Mouse (Mus musculus) bone marrow macrophage, adult 2 months (primary cell): ENCODE results near the gene Lsr. TPM values are rescaled to one million over a fixed set of nuclear protein-coding genes. Genes with fewer than 3 reads are reported as not detected.

Experiments
- H3K27ac ChIP-seq: 2 replicates; pipeline ENCODE4 v1.5.1; 2012; ENCODE audit warnings: low read depth, low read length; ENCODE audit not compliant: insufficient read depth
- H3K4me1 ChIP-seq: 2 replicates; pipeline ENCODE4 v1.6.1; 2012; ENCODE audit warnings: low read length; ENCODE audit not compliant: control insufficient read depth, insufficient read depth
- H3K4me3 ChIP-seq: 2 replicates; pipeline ENCODE4 v1.5.1; 2012; ENCODE audit warnings: mild to moderate bottlenecking, low read length, moderate library complexity; ENCODE audit not compliant: insufficient read depth
- CTCF ChIP-seq: IDR thresholded peaks from 2 replicates; pipeline ENCODE4 v1.5.1; 2012; ENCODE audit warnings: low read depth, mild to moderate bottlenecking, low read length, moderate library complexity
- POLR2A ChIP-seq: IDR thresholded peaks from 2 replicates; pipeline ENCODE4 v1.6.1; 2012; ENCODE audit warnings: mild to moderate bottlenecking, low read depth, low read length, borderline replicate concordance
- polyA plus RNA-seq: library from polyadenylated mRNA; stranded (reverse); fragments of >200 nt; gene quantifications from 2 replicates; pipeline ENCODE4 v1.2.4, GENCODE M21; 2012; ENCODE audit not compliant: missing spikeins, insufficient read depth, insufficient read length

The Lsr gene
- polyA plus RNA-seq, 1 experiment = 29.2 TPM

GRCm38 (mm10) chr7:30909773-30910172 is 63.5 kb downstream of the Lsr start:
- no peak overlapping the region for H3K27ac ChIP-seq
- no peak for TF ChIP-seq CTCF
- no peak for TF ChIP-seq POLR2A

GRCm38 (mm10) chr7:30908992-30909431 is 64.3 kb downstream of the Lsr start:
- H3K4me1 ChIP-seq = peaks cover 5% of the 10 kb centered on the region
- no peak overlapping the region for H3K27ac ChIP-seq
- peak overlapping the region; percentile 50 for H3K4me3 ChIP-seq
- TF ChIP-seq CTCF = no peak
- TF ChIP-seq POLR2A = no peak

More at GRCm38 (mm10) chr7:30909773-30910172, 63.5 kb downstream of the Lsr start:
- peaks cover 5% of the 10 kb centered on the region for H3K4me1 ChIP-seq
- no peak overlapping the region for H3K4me3 ChIP-seq

- TF ChIP-seq CTCF = no peak
- no peak for TF ChIP-seq POLR2A
- peaks cover 5% of the 10 kb centered on the region for H3K4me1 ChIP-seq
- H3K27ac ChIP-seq = no peak overlapping the region
- H3K4me3 ChIP-seq = peak overlapping the region; percentile 50
These were observed 64.8 kb downstream of the Lsr start for GRCm38 (mm10) chr7:30908277-30908991.

Other genes starting within 250 kb of the Lsr start
- gene Tmem147, start 243.9 kb downstream of the Lsr start, polyA plus RNA-seq = 74.6 and 80.3 TPM in 2 replicates
- gene Gapdhs, start 229.8 kb downstream of the Lsr start, polyA plus RNA-seq = not detected in 2 replicates
- 6.9 and 8.3 TPM in 2 replicates for gene Sbsn, start 222.0 kb downstream of the Lsr start, polyA plus RNA-seq
- gene Dmkn, start 209.7 kb downstream of the Lsr start, polyA plus RNA-seq = 1.7 and 3.6 TPM in 2 replicates
- gene Krtdap, start 185.6 kb downstream of the Lsr start, polyA plus RNA-seq = not detected in 2 replicates
- gene Ffar2, start 149.7 kb downstream of the Lsr start, polyA plus RNA-seq = not detected in 2 replicates
- gene Ffar3, start 117.3 kb downstream of the Lsr start, polyA plus RNA-seq = not detected in 2 replicates
- gene Ffar1, start 111.9 kb downstream of the Lsr start, polyA plus RNA-seq = not detected in 2 replicates
- 6.8 and 8.0 TPM in 2 replicates for gene Cd22, start 93.1 kb downstream of the Lsr start, polyA plus RNA-seq
- gene Mag, start 58.6 kb downstream of the Lsr start, polyA plus RNA-seq = 2.5 and 3.7 TPM in 2 replicates
- not detected in 2 replicates for gene Hamp2, start 48.8 kb downstream of the Lsr start, polyA plus RNA-seq
- gene Hamp, start 29.4 kb downstream of the Lsr start, polyA plus RNA-seq = not detected in 2 replicates
- gene Usf2, start 16.7 kb downstream of the Lsr start, polyA plus RNA-seq = 208 and 246 TPM in 2 replicates
- gene Fam187b, start 326 bp upstream of the Lsr start, polyA plus RNA-seq = 4.6 and 7.3 TPM in 2 replicates
- 1,886 and 2,039 TPM in 2 replicates for gene Fxyd5, start 69.0 kb upstream of the Lsr start, polyA plus RNA-seq
- gene Fxyd7, start 78.0 kb upstream of the Lsr start, polyA plus RNA-seq = not detected in 2 replicates
- not detected in 2 replicates for gene Fxyd1, start 83.7 kb upstream of the Lsr start, polyA plus RNA-seq
- 0.27 and 0.78 TPM in 2 replicates for gene Lgi4, start 85.9 kb upstream of the Lsr start, polyA plus RNA-seq
- 0.91 TPM in 1 of 2 replicates, not detected in the other for gene Fxyd3, start 103.2 kb upstream of the Lsr start, polyA plus RNA-seq
- 30.9 and 39.0 TPM in 2 replicates for gene Hpn, start 141.8 kb upstream of the Lsr start, polyA plus RNA-seq
- 30.7 and 33.7 TPM in 2 replicates for gene Scn1b, start 153.5 kb upstream of the Lsr start, polyA plus RNA-seq
- gene Gramd1a, start 182.4 kb upstream of the Lsr start, polyA plus RNA-seq = 63.6 and 99.3 TPM in 2 replicates